Mouse (Mus musculus) embryonic facial prominence, embryonic 13.5 days (tissue): ENCODE measurements around the gene Sh3pxd2a. TPM values are rescaled to one million over a fixed set of nuclear protein-coding genes. Genes with fewer than 3 reads are reported as not detected.

Experiments
- ATAC-seq: fragments of 200-750 bp; cut with Nextera tagmentation; 2 replicates; pipeline ENCODE4 v1.8.0; 2017; ENCODE audit warnings: low read depth; ENCODE audit not compliant: insufficient number of reproducible peaks, insufficient read depth, low FRiP score, low TSS enrichment
- H3K27ac ChIP-seq: fragments of 300-500 bp; sonication (generic); 2 replicates; pipeline ENCODE4 v1.5.1; 2015; ENCODE audit warnings: moderate library complexity, mild to moderate bottlenecking, inconsistent platforms
- H3K27me3 ChIP-seq: fragments of 300-500 bp; sonication (generic); 2 replicates; pipeline ENCODE4 v1.6.1; 2015; ENCODE audit warnings: mild to moderate bottlenecking, inconsistent platforms
- H3K36me3 ChIP-seq: fragments of 300-500 bp; sonication (generic); 2 replicates; pipeline ENCODE4 v1.6.1; 2015; ENCODE audit warnings: mild to moderate bottlenecking, inconsistent platforms
- H3K4me1 ChIP-seq: fragments of 300-500 bp; sonication (generic); 2 replicates; pipeline ENCODE4 v1.6.1; 2015; ENCODE audit warnings: inconsistent platforms
- H3K4me2 ChIP-seq: fragments of 300-500 bp; sonication (generic); 2 replicates; pipeline ENCODE4 v1.6.1; 2015; ENCODE audit warnings: moderate library complexity, mild to moderate bottlenecking, inconsistent platforms
- H3K4me3 ChIP-seq: fragments of 300-500 bp; sonication (generic); 2 replicates; pipeline ENCODE4 v1.5.1; 2015; ENCODE audit warnings: mild to moderate bottlenecking, inconsistent platforms
- H3K9ac ChIP-seq: fragments of 300-500 bp; sonication (generic); 2 replicates; pipeline ENCODE4 v1.6.1; 2015; ENCODE audit warnings: mild to moderate bottlenecking, inconsistent platforms
- H3K9me3 ChIP-seq: fragments of 300-500 bp; sonication (generic); 2 replicates; pipeline ENCODE4 v1.6.1; 2016; ENCODE audit warnings: inconsistent platforms
- WGBS: fragments of 180-500 bp; shearing (Covaris S2); methylation state at CpG from one replicate; pipeline ENCODE4 v1.1.7; 2015; ENCODE audit warnings: mixed read lengths; 5-methylcytosine and 5-hydroxymethylcytosine counted together
- polyA plus RNA-seq: library from polyadenylated mRNA; unstranded; fragments of >200 nt; fragmentation: Nextera tagmentation; extraction: Ambion mirVana; gene quantifications from 2 replicates; pipeline ENCODE4 v1.2.1, GENCODE M21; 2015

Sh3pxd2a gene
- polyA plus RNA-seq, 1 experiment from 2014 or later: 10.0 TPM

DNA sequence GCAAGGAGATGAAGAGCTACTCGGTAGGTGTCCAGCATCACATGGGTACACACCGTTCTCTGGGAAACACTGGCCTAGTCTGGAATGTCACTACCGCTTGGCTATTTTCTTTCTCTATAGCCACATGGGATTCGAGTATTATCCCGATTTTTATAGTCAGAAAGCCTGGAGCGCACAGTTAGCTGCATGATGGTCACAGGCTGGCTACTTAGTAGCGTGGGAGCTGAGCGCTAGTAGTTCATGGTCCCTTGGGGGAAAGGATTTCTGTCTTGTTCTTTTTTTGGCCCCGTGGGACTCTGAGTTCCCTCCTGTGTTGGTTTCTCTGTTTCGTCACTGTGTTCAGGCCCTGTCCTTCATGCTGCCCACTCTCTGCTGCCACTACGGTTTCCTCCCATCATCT lies 166.1 kb downstream of the Sh3pxd2a start:
- 83% methylated on average over 11 of the region's 11 CpGs for WGBS
- no peak overlapping the region for H3K4me3 ChIP-seq
- H3K4me1 ChIP-seq: peaks cover 78% of the 10 kb centered on the region
- no peak for ATAC-seq
- H3K36me3 ChIP-seq: peaks cover 54% of the 10 kb centered on the region
- H3K27ac ChIP-seq: peak overlapping the region; percentile 74; the same call in 1 of the 2 replicates
- no peak overlapping the region for H3K4me2 ChIP-seq
- no peaks in the 10 kb centered on the region for H3K9me3 ChIP-seq
- no peaks in the 10 kb centered on the region for H3K27me3 ChIP-seq
- H3K9ac ChIP-seq: no peak overlapping the region

DNA sequence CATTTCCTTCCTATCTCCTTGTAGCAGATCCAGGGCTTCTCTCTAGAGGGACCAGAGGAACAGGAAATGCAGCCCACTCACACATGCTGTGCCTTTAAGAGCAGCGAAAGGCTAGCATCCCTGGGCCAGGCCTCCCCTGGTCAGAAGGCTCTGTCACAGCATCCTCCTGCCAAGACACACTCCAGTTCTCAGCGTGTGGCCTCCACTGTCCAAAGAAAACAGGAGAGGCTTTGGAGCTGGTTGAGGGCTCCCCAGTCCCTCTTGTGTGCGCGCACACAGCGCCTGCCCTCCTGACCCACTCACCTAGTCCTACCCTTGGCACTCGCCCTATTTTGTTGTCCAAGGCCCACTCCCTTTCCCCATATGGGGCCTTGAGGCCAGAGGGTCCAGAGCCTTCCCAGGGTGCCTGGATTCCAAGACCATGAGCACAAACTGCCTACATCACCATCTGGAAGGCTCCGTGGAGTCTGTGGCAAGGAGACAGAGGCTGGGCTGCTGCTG lies 171.7 kb downstream of the Sh3pxd2a start:
- WGBS: 46% methylated on average over 7 of the region's 7 CpGs
- Histone ChIP-seq H3K4me2 (no peak overlapping the region), H3K9me3 (no peaks in the 10 kb centered on the region), H3K4me1 (peaks cover 68% of the 10 kb centered on the region), H3K27me3 (no peaks in the 10 kb centered on the region), H3K36me3 (peaks cover 41% of the 10 kb centered on the region), H3K27ac (peak overlapping the region; percentile 66; the same call in 1 of the 2 replicates), H3K9ac (peak overlapping the region; percentile 11; the same call in 1 of the 2 replicates), H3K4me3 (no peak overlapping the region)
- ATAC-seq: no peak

DNA sequence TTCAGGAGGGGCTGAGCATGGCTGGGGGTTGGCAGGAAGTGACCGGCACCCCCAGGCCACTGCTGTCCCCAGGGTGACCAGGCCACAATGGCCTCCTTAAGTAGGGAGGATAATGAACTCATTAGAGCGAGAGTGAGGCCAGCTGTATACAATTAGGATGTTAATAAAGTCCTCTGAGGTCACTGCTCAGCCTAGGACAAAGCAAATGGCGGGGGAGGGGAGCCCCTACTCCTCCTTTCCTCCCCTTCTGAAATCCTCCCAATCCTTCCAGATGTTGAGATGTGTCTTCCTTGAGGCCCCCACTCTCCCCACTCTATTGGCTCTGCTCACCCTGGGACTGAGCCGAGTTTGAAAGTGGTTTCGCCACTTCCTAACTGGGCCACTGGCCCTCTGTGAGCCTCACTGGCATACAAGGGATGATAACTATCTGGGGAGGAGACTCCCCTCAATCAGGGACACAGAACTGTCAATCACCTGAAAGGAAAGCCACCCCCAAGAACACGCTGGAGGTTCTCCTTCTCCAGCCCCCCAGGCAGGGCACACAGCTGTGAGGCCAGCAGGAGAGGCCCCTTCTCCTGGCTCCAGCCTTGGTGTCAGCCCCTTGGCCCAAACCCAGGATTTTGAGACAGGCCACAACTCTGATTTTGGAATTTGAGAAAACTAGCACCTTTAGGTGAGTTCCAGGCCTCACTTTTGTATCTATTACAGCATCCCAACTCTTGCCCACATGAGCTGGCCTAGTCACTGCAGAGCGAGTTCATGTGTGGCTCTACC lies 172.7 kb downstream of the Sh3pxd2a start:
- 0 out of 2 replicates have a peak, but pooled peaks have one; percentile 8 for ATAC-seq
- H3K4me3 ChIP-seq: no peak overlapping the region
- H3K4me2 ChIP-seq: no peak overlapping the region
- no peaks in the 10 kb centered on the region for H3K9me3 ChIP-seq
- H3K4me1 ChIP-seq: peaks cover 70% of the 10 kb centered on the region
- WGBS: 35% methylated on average over 7 of the region's 7 CpGs
- peak overlapping the region; percentile 27; the same call in 1 of the 2 replicates for H3K9ac ChIP-seq
- peaks cover 47% of the 10 kb centered on the region for H3K36me3 ChIP-seq
- peak overlapping the region; percentile 66 for H3K27ac ChIP-seq
- H3K27me3 ChIP-seq: no peaks in the 10 kb centered on the region

DNA sequence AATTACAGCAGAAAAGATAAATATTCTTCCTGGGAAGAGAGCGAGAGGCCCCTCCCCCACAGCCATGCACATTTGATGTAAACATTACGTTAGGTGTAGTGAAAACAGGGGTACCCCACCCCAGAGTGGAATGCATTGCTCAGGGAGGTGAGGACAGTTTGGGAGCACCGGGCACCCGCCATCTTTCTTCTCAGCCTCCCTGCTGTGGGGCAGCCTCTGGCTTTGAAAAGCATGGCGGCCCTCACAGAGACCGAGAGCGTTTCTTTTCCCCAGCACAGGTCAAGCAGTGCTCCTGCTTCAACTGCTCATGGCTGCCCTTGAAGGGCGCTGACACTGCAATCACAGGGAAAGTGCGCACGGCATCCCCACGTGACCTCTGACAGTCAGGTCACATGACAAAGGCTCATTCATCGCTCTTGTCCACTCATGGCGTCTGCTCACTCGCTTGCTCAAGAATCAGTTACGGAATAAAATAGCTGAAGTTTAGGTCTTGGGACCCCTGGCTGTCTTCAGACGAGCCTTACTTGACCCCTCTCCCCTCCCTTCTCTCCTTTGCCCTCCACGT lies 177.2 kb downstream of the Sh3pxd2a start:
- Histone ChIP-seq H3K36me3 (peaks cover 66% of the 10 kb centered on the region), H3K9me3 (no peaks in the 10 kb centered on the region), H3K27ac (no peak overlapping the region), H3K4me2 (no peak overlapping the region), H3K4me1 (peaks cover 52% of the 10 kb centered on the region), H3K9ac (no peak overlapping the region), H3K27me3 (no peaks in the 10 kb centered on the region), H3K4me3 (no peak overlapping the region)
- no peak for ATAC-seq
- 48% methylated on average over 17 of the region's 17 CpGs for WGBS

DNA sequence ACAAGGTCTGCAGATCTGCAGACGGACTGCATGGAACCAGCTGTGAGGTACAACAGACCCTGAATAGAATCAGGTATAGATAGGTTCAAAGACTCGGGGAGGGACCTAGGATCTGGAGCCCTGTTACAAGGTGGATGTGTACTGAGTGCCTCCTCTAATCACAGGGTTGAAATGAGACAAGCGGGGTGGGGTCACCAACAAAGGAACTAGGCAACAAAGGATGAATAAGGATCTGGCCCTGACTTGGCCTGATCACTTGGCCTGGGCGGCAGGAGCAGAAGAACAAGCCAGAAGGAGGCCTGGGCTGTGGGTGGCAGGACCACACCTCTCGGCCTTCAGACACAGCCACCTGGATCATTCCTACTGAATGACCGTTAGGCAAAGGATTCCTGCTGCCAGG lies 178.6 kb downstream of the Sh3pxd2a start:
- H3K36me3 ChIP-seq: peaks cover 80% of the 10 kb centered on the region
- H3K27me3 ChIP-seq: no peaks in the 10 kb centered on the region
- H3K9me3 ChIP-seq: no peaks in the 10 kb centered on the region
- no peak overlapping the region for H3K4me2 ChIP-seq
- H3K9ac ChIP-seq: no peak overlapping the region
- whole genome bisulfite sequencing: 79% methylated on average over 6 of the region's 6 CpGs
- no peak overlapping the region for H3K4me3 ChIP-seq
- peaks cover 39% of the 10 kb centered on the region for H3K4me1 ChIP-seq
- H3K27ac ChIP-seq: no peak overlapping the region
- ATAC-seq: no peak

DNA sequence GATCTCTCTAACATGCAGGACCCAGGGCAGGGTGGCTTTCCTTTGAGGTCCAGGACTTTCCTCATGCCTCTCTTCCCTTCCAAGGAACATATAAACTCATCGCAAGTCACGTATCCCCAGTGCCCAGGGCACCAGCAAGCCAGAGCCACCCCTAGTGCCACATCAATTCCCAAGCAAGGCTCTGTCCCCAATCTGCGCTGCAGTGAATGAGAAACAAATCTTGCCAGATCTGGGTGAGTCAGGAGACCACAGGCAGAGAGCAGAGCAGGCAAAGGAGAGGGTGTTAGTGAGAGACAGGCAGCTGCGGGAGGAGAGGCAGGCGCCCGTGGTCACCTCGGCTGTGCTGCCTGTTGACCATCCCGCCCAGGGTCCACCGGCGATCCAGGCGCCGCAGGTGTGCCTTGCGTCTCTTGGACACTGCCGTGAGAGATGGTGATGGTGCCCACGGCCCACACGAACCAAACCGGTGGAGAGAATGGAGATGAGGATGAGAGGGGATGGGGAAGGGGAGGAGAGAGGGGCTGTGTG lies 181.4 kb downstream of the Sh3pxd2a start:
- ATAC-seq: no peak
- no peak overlapping the region for H3K9ac ChIP-seq

DNA sequence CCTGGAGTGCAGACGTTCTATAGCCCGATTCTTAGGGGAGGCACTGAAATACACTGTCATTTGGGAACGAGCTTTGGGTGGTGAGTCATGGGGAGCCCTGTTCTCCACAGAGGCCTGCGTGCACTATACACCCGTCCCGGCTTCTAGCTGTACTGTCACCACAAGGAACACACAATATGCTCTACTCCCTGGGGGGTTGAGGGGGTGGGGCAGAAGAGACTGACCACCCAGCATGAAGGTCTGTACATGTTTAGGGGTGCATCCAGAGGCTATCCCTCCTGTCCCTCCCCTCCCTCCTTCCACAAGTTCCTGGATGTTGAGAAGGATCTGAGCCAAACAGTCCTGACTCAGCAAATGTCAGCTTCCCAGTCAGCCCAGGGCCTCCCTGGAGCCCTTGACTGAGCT lies 182.1 kb downstream of the Sh3pxd2a start:
- Histone ChIP-seq H3K4me3 (no peak overlapping the region), H3K27ac (peak overlapping the region; percentile 44; the same call in 1 of the 2 replicates), H3K27me3 (no peaks in the 10 kb centered on the region), H3K4me2 (no peak overlapping the region), H3K9me3 (no peaks in the 10 kb centered on the region), H3K36me3 (peaks cover 100% of the 10 kb centered on the region), H3K4me1 (peaks cover 36% of the 10 kb centered on the region), H3K9ac (no peak overlapping the region)
- no peak for ATAC-seq
- WGBS: 68% methylated on average over 6 of the region's 6 CpGs

More for the DNA sequence above, 181.4 kb downstream of the Sh3pxd2a start:
- Histone ChIP-seq H3K27ac (peak overlapping the region; percentile 44; the same call in 1 of the 2 replicates), H3K36me3 (peaks cover 94% of the 10 kb centered on the region), H3K9me3 (no peaks in the 10 kb centered on the region), H3K4me2 (no peak overlapping the region), H3K4me3 (no peak overlapping the region), H3K4me1 (peaks cover 39% of the 10 kb centered on the region), H3K27me3 (no peaks in the 10 kb centered on the region)
- 93% methylated on average over 17 of the region's 17 CpGs for WGBS

DNA sequence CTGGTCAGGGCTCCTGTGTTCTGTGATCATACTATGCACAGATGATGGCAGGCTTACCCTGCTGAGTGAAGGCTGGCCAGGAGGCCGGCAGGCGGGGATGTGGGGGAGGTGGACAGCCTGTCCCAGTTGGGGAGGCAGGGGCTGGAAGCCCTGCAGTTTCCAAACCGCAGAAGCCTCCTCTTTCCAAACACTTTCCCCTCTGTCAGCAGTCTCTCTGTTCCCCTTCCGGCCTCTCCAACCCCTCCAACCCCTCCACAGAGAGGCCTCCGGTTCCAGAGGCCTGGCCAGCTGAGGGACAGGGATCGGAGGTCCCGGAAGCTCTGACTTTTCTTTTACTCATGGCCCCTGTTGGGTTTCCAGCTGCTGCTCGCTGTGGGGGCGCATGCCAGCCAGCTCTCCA lies 183.3 kb downstream of the Sh3pxd2a start:
- Histone ChIP-seq H3K4me2 (no peak overlapping the region), H3K36me3 (peaks cover 100% of the 10 kb centered on the region), H3K9me3 (no peaks in the 10 kb centered on the region), H3K4me1 (peaks cover 28% of the 10 kb centered on the region; the same call in 1 of the 2 replicates), H3K27me3 (no peaks in the 10 kb centered on the region), H3K4me3 (no peak overlapping the region), H3K9ac (no peak overlapping the region), H3K27ac (peak overlapping the region; percentile 69; the same call in 1 of the 2 replicates)
- ATAC-seq: no peak
- WGBS: 77% methylated on average over 9 of the region's 9 CpGs

- Histone ChIP-seq H3K36me3 (peaks cover 99% of the 10 kb centered on the region), H3K4me2 (no peak overlapping the region), H3K4me3 (no peak overlapping the region), H3K4me1 (peaks cover 28% of the 10 kb centered on the region; the same call in 1 of the 2 replicates), H3K9me3 (no peaks in the 10 kb centered on the region), H3K27ac (peak overlapping the region; percentile 69), H3K27me3 (no peaks in the 10 kb centered on the region), H3K9ac (no peak overlapping the region)
- WGBS: 85% methylated on average over 15 of the region's 15 CpGs
- ATAC-seq: no peak
These were observed 184.2 kb downstream of the Sh3pxd2a start for GRCm38 (mm10) chr19:47279788-47280532.

DNA sequence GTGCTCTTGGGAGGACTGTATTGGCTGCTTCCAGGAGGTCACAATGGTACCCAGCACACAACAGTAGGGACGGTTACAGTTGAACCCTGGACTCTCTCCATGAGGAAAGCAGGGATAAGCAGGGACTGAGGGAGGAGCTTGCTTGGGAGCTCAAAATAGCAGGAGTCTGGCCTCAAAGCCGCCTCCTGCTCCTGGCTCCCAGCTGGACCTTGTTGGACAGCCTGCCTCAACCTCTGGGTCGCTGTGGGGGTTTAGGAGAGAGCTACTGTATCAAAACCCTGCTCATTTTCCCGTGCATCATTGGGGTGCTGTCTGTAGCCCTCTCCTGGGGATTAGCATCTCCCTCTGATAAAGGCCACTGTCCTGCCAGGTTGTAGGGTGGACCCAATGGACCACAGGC lies 184.8 kb downstream of the Sh3pxd2a start:
- Histone ChIP-seq H3K4me2 (no peak overlapping the region), H3K27ac (peak overlapping the region; percentile 69), H3K9me3 (no peaks in the 10 kb centered on the region), H3K36me3 (peaks cover 98% of the 10 kb centered on the region), H3K27me3 (no peaks in the 10 kb centered on the region), H3K9ac (no peak overlapping the region), H3K4me3 (no peak overlapping the region), H3K4me1 (peaks cover 28% of the 10 kb centered on the region; the same call in 1 of the 2 replicates)
- ATAC-seq: no peak
- WGBS: 82% methylated on average over 4 of the region's 4 CpGs

DNA sequence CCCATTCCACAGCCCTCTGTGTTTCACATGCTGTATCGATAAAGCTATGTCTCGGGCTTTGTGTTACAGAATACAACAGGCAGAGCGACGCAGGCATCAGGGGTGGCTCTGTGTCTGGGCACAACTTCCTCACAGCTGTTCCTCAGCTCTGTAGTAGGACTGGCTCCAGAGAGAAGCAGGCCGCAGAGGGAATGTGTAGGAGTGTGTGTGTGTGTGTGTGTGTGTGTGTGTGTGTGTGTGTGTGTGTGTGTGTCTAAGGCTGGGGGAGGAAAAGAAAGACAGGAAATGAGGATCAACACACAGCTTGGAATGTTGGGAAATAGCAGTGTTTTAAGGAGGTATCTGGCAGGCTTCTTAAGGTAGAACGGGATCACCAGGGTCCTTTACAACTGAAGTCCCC lies 187.5 kb downstream of the Sh3pxd2a start:
- Histone ChIP-seq H3K36me3 (peaks cover 98% of the 10 kb centered on the region), H3K27me3 (no peaks in the 10 kb centered on the region), H3K9me3 (no peaks in the 10 kb centered on the region), H3K27ac (no peak overlapping the region), H3K4me2 (no peak overlapping the region), H3K9ac (no peak overlapping the region), H3K4me1 (peaks cover 23% of the 10 kb centered on the region; the same call in 1 of the 2 replicates), H3K4me3 (no peak overlapping the region)
- WGBS: 77% methylated on average over 6 of the region's 6 CpGs
- no peak for ATAC-seq
